Mouse (Mus musculus): ENCODE data around the gene Sos1. TPM values are rescaled to one million over a fixed set of nuclear protein-coding genes. Genes with fewer than 3 reads are reported as not detected.

Sos1 gene
- 10.4 and 12.0 TPM in 2 replicates for polyA plus RNA-seq (2012; ENCODE audit: insufficient read depth, insufficient read length, missing spikeins)

GRCm38 (mm10) chr17:80480031-80480854, at the start of gene Sos1:
Gene Sos1, minus strand, starts transcription at chr17:80480453.
- H3K4me3 ChIP-seq (ENCODE audit: insufficient read depth, low read length), result peak within 1 kb of the TSS; percentile 90
- peak within 1 kb of the TSS; percentile 54 for H3K27ac ChIP-seq (ENCODE audit: insufficient read depth, low read depth, low read length)
- peaks cover 11% of the 10 kb centered on the region for H3K4me1 ChIP-seq (ENCODE audit: control insufficient read depth, insufficient read depth, low read length)
- TF ChIP-seq POLR2A (IDR thresholded peaks at IDR 0.05; ENCODE audit: borderline replicate concordance, low read depth, low read length), result no peak
- no peak for TF ChIP-seq CTCF (IDR thresholded peaks at IDR 0.05; ENCODE audit: low read depth, low read length)

- H3K4me3 ChIP-seq (ENCODE audit: insufficient read depth, low read length), result no peak overlapping the region
- no peaks in the 10 kb centered on the region for H3K4me1 ChIP-seq (ENCODE audit: control insufficient read depth, insufficient read depth, low read length)
- TF ChIP-seq CTCF (IDR thresholded peaks at IDR 0.05; ENCODE audit: low read depth, low read length) (no peak), POLR2A (IDR thresholded peaks at IDR 0.05; ENCODE audit: borderline replicate concordance, low read depth, low read length) (no peak)
- no peak overlapping the region for H3K27ac ChIP-seq (ENCODE audit: insufficient read depth, low read depth, low read length)
These were observed 43.0 kb upstream of the Sos1 start for GRCm38 (mm10) chr17:80523231-80523630.

- H3K4me3 ChIP-seq (ENCODE audit: insufficient read depth, low read length), result no peak overlapping the region
- H3K27ac ChIP-seq (ENCODE audit: insufficient read depth, low read depth, low read length), result no peak overlapping the region
- H3K4me1 ChIP-seq (ENCODE audit: control insufficient read depth, insufficient read depth, low read length), result no peaks in the 10 kb centered on the region
- no peak for TF ChIP-seq POLR2A (IDR thresholded peaks at IDR 0.05; ENCODE audit: borderline replicate concordance, low read depth, low read length)
- no peak for TF ChIP-seq CTCF (IDR thresholded peaks at IDR 0.05; ENCODE audit: low read depth, low read length)
These were observed 41.9 kb upstream of the Sos1 start for GRCm38 (mm10) chr17:80522229-80522556.

- Histone ChIP-seq H3K4me1 (ENCODE audit: control insufficient read depth, insufficient read depth, low read length) (no peaks in the 10 kb centered on the region), H3K27ac (ENCODE audit: insufficient read depth, low read depth, low read length) (no peak overlapping the region), H3K4me3 (ENCODE audit: insufficient read depth, low read length) (no peak overlapping the region)
- TF ChIP-seq POLR2A (IDR thresholded peaks at IDR 0.05; ENCODE audit: borderline replicate concordance, low read depth, low read length), result no peak
- no peak for TF ChIP-seq CTCF (IDR thresholded peaks at IDR 0.05; ENCODE audit: low read depth, low read length)
These were observed 41.4 kb upstream of the Sos1 start for GRCm38 (mm10) chr17:80521521-80522228.

- no peak overlapping the region for H3K27ac ChIP-seq (ENCODE audit: insufficient read depth, low read depth, low read length)
- no peaks in the 10 kb centered on the region for H3K4me1 ChIP-seq (ENCODE audit: control insufficient read depth, insufficient read depth, low read length)
- no peak overlapping the region for H3K4me3 ChIP-seq (ENCODE audit: insufficient read depth, low read length)
- TF ChIP-seq CTCF (IDR thresholded peaks at IDR 0.05; ENCODE audit: low read depth, low read length), result no peak
- no peak for TF ChIP-seq POLR2A (IDR thresholded peaks at IDR 0.05; ENCODE audit: borderline replicate concordance, low read depth, low read length)
These were observed 40.3 kb upstream of the Sos1 start for GRCm38 (mm10) chr17:80520537-80520936.

GRCm38 (mm10) chr17:80518811-80519210, 38.6 kb upstream of the Sos1 start:
- H3K27ac ChIP-seq (ENCODE audit: insufficient read depth, low read depth, low read length), result no peak overlapping the region
- H3K4me3 ChIP-seq (ENCODE audit: insufficient read depth, low read length), result no peak overlapping the region
- TF ChIP-seq CTCF (IDR thresholded peaks at IDR 0.05; ENCODE audit: low read depth, low read length) (no peak), POLR2A (IDR thresholded peaks at IDR 0.05; ENCODE audit: borderline replicate concordance, low read depth, low read length) (no peak)
- H3K4me1 ChIP-seq (ENCODE audit: control insufficient read depth, insufficient read depth, low read length), result no peaks in the 10 kb centered on the region

GRCm38 (mm10) chr17:80517244-80517643, 37.0 kb upstream of the Sos1 start:
- H3K4me1 ChIP-seq (ENCODE audit: control insufficient read depth, insufficient read depth, low read length), result no peaks in the 10 kb centered on the region
- H3K27ac ChIP-seq (ENCODE audit: insufficient read depth, low read depth, low read length), result no peak overlapping the region
- H3K4me3 ChIP-seq (ENCODE audit: insufficient read depth, low read length), result no peak overlapping the region
- TF ChIP-seq POLR2A (IDR thresholded peaks at IDR 0.05; ENCODE audit: borderline replicate concordance, low read depth, low read length), result no peak
- TF ChIP-seq CTCF (IDR thresholded peaks at IDR 0.05; ENCODE audit: low read depth, low read length), result no peak

- H3K27ac ChIP-seq (ENCODE audit: insufficient read depth, low read depth, low read length), result no peak overlapping the region
- TF ChIP-seq CTCF (IDR thresholded peaks at IDR 0.05; ENCODE audit: low read depth, low read length) (no peak), POLR2A (IDR thresholded peaks at IDR 0.05; ENCODE audit: borderline replicate concordance, low read depth, low read length) (no peak)
- H3K4me3 ChIP-seq (ENCODE audit: insufficient read depth, low read length), result no peak overlapping the region
- H3K4me1 ChIP-seq (ENCODE audit: control insufficient read depth, insufficient read depth, low read length), result no peaks in the 10 kb centered on the region
These were observed 35.7 kb upstream of the Sos1 start for GRCm38 (mm10) chr17:80515956-80516355.

- Histone ChIP-seq H3K27ac (ENCODE audit: insufficient read depth, low read depth, low read length) (no peak overlapping the region), H3K4me1 (ENCODE audit: control insufficient read depth, insufficient read depth, low read length) (no peaks in the 10 kb centered on the region), H3K4me3 (ENCODE audit: insufficient read depth, low read length) (no peak overlapping the region)
- TF ChIP-seq CTCF (IDR thresholded peaks at IDR 0.05; ENCODE audit: low read depth, low read length) (no peak), POLR2A (IDR thresholded peaks at IDR 0.05; ENCODE audit: borderline replicate concordance, low read depth, low read length) (no peak)
These were observed 35.3 kb upstream of the Sos1 start for GRCm38 (mm10) chr17:80515513-80515912.

GRCm38 (mm10) chr17:80513766-80514165, 33.5 kb upstream of the Sos1 start:
- H3K27ac ChIP-seq (ENCODE audit: insufficient read depth, low read depth, low read length), result no peak overlapping the region
- TF ChIP-seq POLR2A (IDR thresholded peaks at IDR 0.05; ENCODE audit: borderline replicate concordance, low read depth, low read length) (no peak), CTCF (IDR thresholded peaks at IDR 0.05; ENCODE audit: low read depth, low read length) (no peak)
- H3K4me3 ChIP-seq (ENCODE audit: insufficient read depth, low read length), result no peak overlapping the region
- no peaks in the 10 kb centered on the region for H3K4me1 ChIP-seq (ENCODE audit: control insufficient read depth, insufficient read depth, low read length)

Data from bone marrow macrophage, adult 2 months (primary cell).